Comparison of ENCODE assay signal across 13 mouse cellular contexts in the genomic region with DNA sequence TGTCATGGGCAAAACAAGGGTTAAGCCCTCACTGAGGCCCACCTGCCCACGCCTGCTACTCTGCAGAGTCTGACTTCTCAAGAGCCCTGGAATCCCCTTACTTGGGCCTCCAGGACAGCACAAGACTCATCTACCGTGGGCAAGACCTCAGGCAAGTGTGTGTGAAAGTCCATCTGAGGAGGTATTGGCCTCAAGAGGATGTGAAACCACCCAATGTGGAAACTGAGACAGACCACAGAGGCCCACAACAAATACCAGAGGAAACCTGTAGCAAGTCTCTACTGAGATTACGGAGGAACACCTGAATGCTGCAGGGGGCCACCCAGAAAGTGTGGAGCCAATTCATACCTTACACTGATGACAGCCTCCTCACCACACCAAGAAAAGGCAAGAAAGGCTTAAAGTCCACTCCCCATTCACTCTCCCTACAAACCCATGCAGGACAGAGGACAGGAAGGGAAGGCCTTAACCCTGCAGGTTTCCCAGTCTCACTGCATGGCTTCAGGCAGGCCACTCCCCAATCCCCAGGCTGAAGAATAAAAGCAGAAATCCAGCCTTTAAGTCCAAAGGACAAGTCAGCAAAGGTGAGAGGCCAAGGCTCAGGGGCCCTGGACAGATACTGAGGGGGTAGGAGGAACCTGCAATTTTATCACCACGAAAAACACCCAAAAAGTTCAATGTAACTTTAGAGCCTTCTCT. TPM values are rescaled to one million over a fixed set of nuclear protein-coding genes. Genes with fewer than 3 reads are reported as not detected.
DNase-seq lines count a peak whose midpoint lies in the region; ATAC-seq and TF ChIP-seq lines count a peak whose summit lies in the region.
"Had no signal": no experiment of that assay in that cellular context is flagged by ENCODE, and none has a peak within 500 bp of the region (broad histone marks: within the 10 kb centered on the region; RNA-seq: fewer than 3 reads in every experiment).

No protein-coding gene starts in this region.

- peak overlapping the region; percentile 35 for H3K4me3 ChIP-seq in erythroblast, embryonic 14.5 days (replicated peaks)
- no peak overlapping the region for H3K4me3 ChIP-seq in liver, postnatal 0 days (ENCODE audit: low read depth, low read length)
- H3K4me3 ChIP-seq: embryonic facial prominence, embryonic 12.5 days; limb, embryonic 13.5 days; myocyte had no signal

- DNase-seq in lung, postnatal 25 days (ENCODE audit: low spot score), result peak; percentile 12
- DNase-seq in lung, adult 18-20 months, result no peak
- DNase-seq in liver, postnatal 0 days, result no peak
- DNase-seq in embryo, embryonic 10.5 days (ENCODE audit: low spot score), result no peak
- DNase-seq in ovary, postnatal 10 days (ENCODE audit: low spot score), result no peak
- DNase-seq: cerebellum, adult 9-11 months had no signal

- no peak for ATAC-seq in erythroblast, adult 5-6 weeks (replicated peaks; ENCODE audit: low FRiP score, poor library complexity, severe bottlenecking)
- ATAC-seq in common myeloid progenitor, adult 5-6 weeks (replicated peaks; ENCODE audit: low read depth, poor library complexity, severe bottlenecking), result 0 out of 2 replicates have a peak, but pooled peaks have one; percentile 16
- ATAC-seq in liver, postnatal 0 days, result no peak
- ATAC-seq: forebrain, embryonic 14.5 days had no signal

- peaks cover 84% of the 10 kb centered on the region for H3K36me3 ChIP-seq in erythroblast, embryonic 14.5 days (ENCODE audit: control insufficient read depth)
- H3K36me3 ChIP-seq in liver, postnatal 0 days (replicated peaks; ENCODE audit: insufficient read depth, low read length), result peaks cover 21% of the 10 kb centered on the region

- peaks cover 79% of the 10 kb centered on the region for H3K4me1 ChIP-seq in erythroblast, embryonic 14.5 days (ENCODE audit: control insufficient read depth)
- peaks cover 64% of the 10 kb centered on the region for H3K4me1 ChIP-seq in liver, postnatal 0 days (ENCODE audit: insufficient read depth)

- no peak for TF ChIP-seq CTCF in liver, postnatal 0 days (IDR thresholded peaks at IDR 0.05; ENCODE audit: low read depth)

- no peak for TF ChIP-seq EP300 in liver, postnatal 0 days (IDR thresholded peaks at IDR 0.05; ENCODE audit: low read depth)

- peak overlapping the region; percentile 48; the same call in 1 of the 2 replicates for H3K9ac ChIP-seq in liver, postnatal 0 days (replicated peaks)
- H3K9ac ChIP-seq: embryonic facial prominence, embryonic 12.5 days; limb, embryonic 13.5 days had no signal

- no peaks in the 10 kb centered on the region for H3K27me3 ChIP-seq in erythroblast, embryonic 14.5 days (ENCODE audit: control insufficient read depth)
- no peaks in the 10 kb centered on the region for H3K27me3 ChIP-seq in liver, postnatal 0 days (ENCODE audit: insufficient read depth, low read length)
- H3K27me3 ChIP-seq: embryonic facial prominence, embryonic 12.5 days; limb, embryonic 13.5 days had no signal

- H3K9me3 ChIP-seq in erythroblast, embryonic 14.5 days (ENCODE audit: control insufficient read depth, low read length), result no peaks in the 10 kb centered on the region
- no peaks in the 10 kb centered on the region for H3K9me3 ChIP-seq in liver, postnatal 0 days (ENCODE audit: low read length)
- H3K9me3 ChIP-seq: embryonic facial prominence, embryonic 12.5 days; limb, embryonic 13.5 days had no signal

- H3K4me2 ChIP-seq in liver, postnatal 0 days (ENCODE audit: low read depth, low read length), result peak overlapping the region; percentile 54
- H3K4me2 ChIP-seq: embryonic facial prominence, embryonic 12.5 days; limb, embryonic 13.5 days had no signal

- peak overlapping the region; percentile 72 for H3K27ac ChIP-seq in liver, postnatal 0 days (ENCODE audit: low read depth)
- H3K27ac ChIP-seq: embryonic facial prominence, embryonic 12.5 days; limb, embryonic 13.5 days had no signal

- 49% methylated on average over 4 of the region's 4 CpGs for WGBS in liver, postnatal 0 days (ENCODE audit: insufficient replicate concordance)

RNA-seq across cellular contexts. Expression of gene Brd3os, which starts 27.3 kb away (rescaled TPM):
- polyA plus RNA-seq in erythroblast, embryonic 14.5 days (2012), result not detected in 2 replicates
- not detected in 2 replicates for total RNA-seq in erythroblast, adult 5-6 weeks (2015; ENCODE audit: low replicate concordance)
- not detected in 2 replicates for total RNA-seq in erythroblast, adult 5-6 weeks (2017; ENCODE audit: low replicate concordance)
- total RNA-seq in common myeloid progenitor, adult 5-6 weeks (2017), result 0.05 and 0.15 TPM in 2 replicates
- 0.25 and 0.35 TPM in 2 replicates for polyA plus RNA-seq in liver, postnatal 0 days (2015; fragmentation: Nextera tagmentation; extraction: Ambion mirVana)

RNA-seq across cellular contexts. Expression of gene Brd3, which starts 38.0 kb away (rescaled TPM):
- polyA plus RNA-seq in erythroblast, embryonic 14.5 days (2012), result 7.7 and 11.4 TPM in 2 replicates
- total RNA-seq in erythroblast, adult 5-6 weeks (2015; ENCODE audit: low replicate concordance), result 20.9 and 22.9 TPM in 2 replicates
- total RNA-seq in erythroblast, adult 5-6 weeks (2017; ENCODE audit: low replicate concordance), result 10.6 and 14.1 TPM in 2 replicates
- 27.0 and 47.2 TPM in 2 replicates for total RNA-seq in common myeloid progenitor, adult 5-6 weeks (2017)
- polyA plus RNA-seq in liver, postnatal 0 days (2015; fragmentation: Nextera tagmentation; extraction: Ambion mirVana), result 26.2 and 29.7 TPM in 2 replicates

RNA-seq across cellular contexts. Expression of gene Vav2, which starts 42.6 kb away (rescaled TPM):
- polyA plus RNA-seq in erythroblast, embryonic 14.5 days (2012), result 0.10 and 0.15 TPM in 2 replicates
- 0.77 and 2.3 TPM in 2 replicates for total RNA-seq in erythroblast, adult 5-6 weeks (2015; ENCODE audit: low replicate concordance)
- 1.7 and 2.5 TPM in 2 replicates for total RNA-seq in erythroblast, adult 5-6 weeks (2017; ENCODE audit: low replicate concordance)
- total RNA-seq in common myeloid progenitor, adult 5-6 weeks (2017), result 8.2 and 11.6 TPM in 2 replicates
- polyA plus RNA-seq in liver, postnatal 0 days (2015; fragmentation: Nextera tagmentation; extraction: Ambion mirVana), result 5.4 and 6.3 TPM in 2 replicates

RNA-seq across cellular contexts. Expression of gene Wdr5, which starts 45.5 kb away (rescaled TPM):
- 0.79 and 1.2 TPM in 2 replicates for polyA plus RNA-seq in erythroblast, embryonic 14.5 days (2012)
- total RNA-seq in erythroblast, adult 5-6 weeks (2015; ENCODE audit: low replicate concordance), result 6.1 and 9.2 TPM in 2 replicates
- total RNA-seq in erythroblast, adult 5-6 weeks (2017; ENCODE audit: low replicate concordance), result 15.3 and 17.4 TPM in 2 replicates
- total RNA-seq in common myeloid progenitor, adult 5-6 weeks (2017), result 83.4 and 86.4 TPM in 2 replicates
- 14.6 and 16.6 TPM in 2 replicates for polyA plus RNA-seq in liver, postnatal 0 days (2015; fragmentation: Nextera tagmentation; extraction: Ambion mirVana)
